Mouse (Mus musculus) midbrain, postnatal 0 days (tissue): ENCODE measurements around the gene Tmem14c. TPM values are rescaled to one million over a fixed set of nuclear protein-coding genes. Genes with fewer than 3 reads are reported as not detected.
"Not testable (repeated sequence)": the region's sequence is repeated elsewhere in the genome, so short reads cannot be mapped to it uniquely, and the experiment has no call there.

Source experiments
- ATAC-seq: fragments of 200-750 bp; cut with Nextera tagmentation; 2 replicates; pipeline ENCODE4 v1.8.0; 2017; ENCODE audit warnings: moderate number of reproducible peaks, mild to moderate bottlenecking, moderate TSS enrichment, moderate library complexity; ENCODE audit not compliant: low FRiP score
- DNase-seq: peaks from one replicate; pipeline ENCODE4 v3.0.0-alpha.2; 2015; ENCODE audit warnings: low spot score
- H3K27ac ChIP-seq: fragments of 300-500 bp; sonication (generic); 2 replicates; pipeline ENCODE4 v1.5.1; 2014; ENCODE audit warnings: low read depth, mild to moderate bottlenecking, low read length, mixed read lengths
- H3K27me3 ChIP-seq: fragments of 300-500 bp; sonication (generic); 2 replicates; pipeline ENCODE4 v1.6.1; 2014; ENCODE audit warnings: low read length, control low read depth, mixed read lengths; ENCODE audit not compliant: insufficient read depth
- H3K36me3 ChIP-seq: fragments of 300-500 bp; sonication (generic); 2 replicates; pipeline ENCODE4 v1.6.1; 2014; ENCODE audit warnings: low read length, control low read depth, mixed read lengths; ENCODE audit not compliant: insufficient read depth
- H3K4me1 ChIP-seq: fragments of 300-500 bp; sonication (generic); 2 replicates; pipeline ENCODE4 v1.6.1; 2014; ENCODE audit warnings: mild to moderate bottlenecking, control low read depth, antibody characterized with exemption, low read length, mixed read lengths; ENCODE audit not compliant: insufficient read depth
- H3K4me2 ChIP-seq: fragments of 300-500 bp; sonication (generic); 2 replicates; pipeline ENCODE4 v1.6.1; 2014; ENCODE audit warnings: low read depth, mild to moderate bottlenecking, low read length, mixed read lengths; ENCODE audit not compliant: poor library complexity, severe bottlenecking
- H3K4me3 ChIP-seq: fragments of 300-500 bp; sonication (generic); 2 replicates; pipeline ENCODE4 v1.5.1; 2014; ENCODE audit warnings: low read depth, mild to moderate bottlenecking, low read length, moderate library complexity
- H3K9ac ChIP-seq: fragments of 300-500 bp; sonication (generic); replicated peaks from 2 replicates; pipeline ENCODE4 v1.6.1; 2014; ENCODE audit warnings: mild to moderate bottlenecking, low read length, moderate library complexity, mixed read lengths; ENCODE audit not compliant: poor library complexity, severe bottlenecking
- H3K9me3 ChIP-seq: fragments of 300-500 bp; sonication (generic); 2 replicates; pipeline ENCODE4 v1.6.1; 2016; ENCODE audit warnings: low read length, control low read depth
- CTCF ChIP-seq: IDR thresholded peaks from 2 replicates; pipeline ENCODE4 v1.5.1; 2016; ENCODE audit warnings: antibody characterized with exemption, mild to moderate bottlenecking
- WGBS: fragments of 180-500 bp; shearing (Covaris S2); extraction: QIAGEN DNeasy Blood & Tissue Kit; methylation state at CpG from one replicate; pipeline ENCODE4 v1.1.7; 2014; 5-methylcytosine and 5-hydroxymethylcytosine counted together
- polyA plus RNA-seq: library from polyadenylated mRNA; unstranded; fragments of >200 nt; fragmentation: Nextera tagmentation; extraction: Ambion mirVana; gene quantifications from 2 replicates; pipeline ENCODE4 v1.2.1, GENCODE M21; 2015
- total RNA-seq: library from RNA; depleted of rRNA; stranded (reverse); fragments of >200 nt; gene quantifications from 2 replicates; pipeline ENCODE4 v1.2.3, GENCODE M21; 2014

The Tmem14c gene
- total and polyA plus RNA-seq, 2 experiments from 2014 or later, result 34.3 to 112 TPM

- Histone ChIP-seq H3K27me3 (no peaks in the 10 kb centered on the region), H3K4me3 (no peak overlapping the region), H3K4me1 (no peaks in the 10 kb centered on the region), H3K9ac (no peak overlapping the region), H3K36me3 (no peaks in the 10 kb centered on the region), H3K9me3 (no peaks in the 10 kb centered on the region), H3K27ac (no peak overlapping the region), H3K4me2 (no peak overlapping the region)
- ATAC-seq (no peak), DNase-seq (no peak)
- TF ChIP-seq CTCF, result no peak
- WGBS, result 70% methylated on average over 2 of the region's 2 CpGs
Measured at GRCm38 (mm10) chr13:40988418-40988817, 27.7 kb upstream of the Tmem14c start.

GRCm38 (mm10) chr13:40994487-40995263 is 21.4 kb upstream of the Tmem14c start:
- 17% methylated on average over 8 of the region's 8 CpGs for WGBS
- no peak overlapping the region for H3K9ac ChIP-seq
- no peaks in the 10 kb centered on the region for H3K4me1 ChIP-seq
- no peak for ATAC-seq
- no peak overlapping the region for H3K4me3 ChIP-seq
- no peak for TF ChIP-seq CTCF
- no peak for DNase-seq
- no peak overlapping the region for H3K4me2 ChIP-seq
- H3K36me3 ChIP-seq, result no peaks in the 10 kb centered on the region
- no peaks in the 10 kb centered on the region for H3K27me3 ChIP-seq
- H3K27ac ChIP-seq, result no peak overlapping the region
- H3K9me3 ChIP-seq, result no peaks in the 10 kb centered on the region

GRCm38 (mm10) chr13:40998537-40998936 is 17.6 kb upstream of the Tmem14c start:
- not testable (repeated sequence) for H3K27ac ChIP-seq, H3K4me3 ChIP-seq, ATAC-seq, H3K36me3 ChIP-seq, H3K9ac ChIP-seq, H3K27me3 ChIP-seq, H3K9me3 ChIP-seq, DNase-seq, H3K4me2 ChIP-seq, H3K4me1 ChIP-seq
- 95% methylated on average over 5 of the region's 5 CpGs for WGBS

- Histone ChIP-seq H3K9ac (peak overlapping the region; percentile 88), H3K27me3 (no peaks in the 10 kb centered on the region), H3K4me2 (peak overlapping the region; percentile 88), H3K36me3 (0 out of 2 replicates have a peak, but pooled peaks cover 4% of the 10 kb centered on the region), H3K4me1 (peaks cover 9% of the 10 kb centered on the region; the same call in 1 of the 2 replicates), H3K4me3 (peak overlapping the region; percentile 96), H3K27ac (peak overlapping the region; percentile 96), H3K9me3 (no peaks in the 10 kb centered on the region)
- under 1% methylated on average over 25 of the region's 25 CpGs for WGBS
- peak; percentile 77 for TF ChIP-seq CTCF
- ATAC-seq, result peak; percentile 54
- DNase-seq, result peak; percentile 55
Measured at GRCm38 (mm10) chr13:41000140-41000925, 15.8 kb upstream of the Tmem14c start.

GRCm38 (mm10) chr13:41000926-41001639 is 15.0 kb upstream of the Tmem14c start, which contains the start of gene Pak1ip1:
Pak1ip1 (plus strand) TSS chr13:41001023.
- ATAC-seq, result peak; percentile 95
- H3K4me1 ChIP-seq, result peaks cover 9% of the 10 kb centered on the region; the same call in 1 of the 2 replicates
- no peaks in the 10 kb centered on the region for H3K9me3 ChIP-seq
- under 1% methylated on average over 58 of the region's 58 CpGs for WGBS
- DNase-seq, result peak; percentile 96
- H3K27me3 ChIP-seq, result no peaks in the 10 kb centered on the region
- H3K9ac ChIP-seq, result peak within 1 kb of the TSS; percentile 88
- peak within 1 kb of the TSS; percentile 88 for H3K4me2 ChIP-seq
- peak within 1 kb of the TSS; percentile 96 for H3K4me3 ChIP-seq
- peak within 1 kb of the TSS; percentile 96 for H3K27ac ChIP-seq
- peaks cover 7% of the 10 kb centered on the region; the same call in 1 of the 2 replicates for H3K36me3 ChIP-seq
- TF ChIP-seq CTCF, result no peak
